Mouse (Mus musculus) cerebellum, adult 2 months (tissue): ENCODE measurements around the gene Gsdma2.

Experiments used
- CTCF ChIP-seq: fragments of 200-500 bp; IDR thresholded peaks from 2 replicates; pipeline ENCODE4 v1.5.1; 2011; ENCODE audit warnings: low read depth, mild to moderate bottlenecking, control low read depth, low read length, moderate library complexity, borderline replicate concordance; ENCODE audit not compliant: insufficient read depth
- POLR2A ChIP-seq: fragments of 200-500 bp; IDR thresholded peaks from 2 replicates; pipeline ENCODE4 v1.6.1; 2011; ENCODE audit warnings: low read length, control low read depth, borderline replicate concordance; ENCODE audit not compliant: insufficient read depth

GRCm38 (mm10) chr11:98645946-98646345, 613 bp upstream of the Gsdma2 start:
- TF ChIP-seq POLR2A, result no peak
- TF ChIP-seq CTCF, result no peak
